Mouse (Mus musculus): Measurements from ENCODE around the gene Vmn1r231.

The Vmn1r231 gene

GRCm38 (mm10) chr17:20904991-20905390 lies at the start of gene Vmn1r231:
TSS of gene Vmn1r231 (minus strand) at chr17:20905091.
- POLR2A ChIA-PET, result no interaction called here
- CTCF ChIA-PET, result no interaction called here

GRCm38 (mm10) chr17:20946636-20947035 lies 41.7 kb upstream of the Vmn1r231 start:
- POLR2A ChIA-PET, result interaction anchor here in 2 of 4 experiments (1.0 to 2.7 kb wide), 5 partner anchors 8 to 63 kb away, joined by 3 to 62 read pairs (median 24); partner anchors contain the start of gene Zfp160 (in 2 of the 2)
- CTCF ChIA-PET, result no interaction called here

- ChIA-PET POLR2A (interaction anchor here in 2 of 4 experiments (1.4 to 2.7 kb wide), 10 partner anchors 8 to 504 kb away, joined by 6 to 62 read pairs (median 22); partner anchors contain the start of genes Zfp160 (in 2 of the 2) and Zfp51 (in 1 of the 2)), CTCF (no interaction called here)
Observed at GRCm38 (mm10) chr17:20946026-20946565, 41.2 kb upstream of the Vmn1r231 start.

GRCm38 (mm10) chr17:20944985-20945891 lies 40.3 kb upstream of the Vmn1r231 start, which contains the start of gene Ppp2r1a:
TSS of gene Ppp2r1a (plus strand) at chr17:20945311.
- ChIA-PET CTCF (interaction anchor here in 2 of 4 experiments (0.6 to 1.2 kb wide), 3 partner anchors 33 to 589 kb away, joined by 4 to 9 read pairs (median 5); no protein-coding TSS in a partner anchor), POLR2A (interaction anchor here (0.5 to 2.7 kb wide), 59 partner anchors 8 to 1402 kb away, joined by 3 to 62 read pairs (median 3); partner anchors contain the start of genes Zfp160 (in 3 of the 4), Zfp51 (in 2 of the 4), Zfp948 (in 2 of the 4) and Vmn1r226 (in 1 of the 4))

GRCm38 (mm10) chr17:20944226-20944625 lies 39.3 kb upstream of the Vmn1r231 start:
- CTCF ChIA-PET, result no interaction called here
- POLR2A ChIA-PET, result interaction anchor here in 3 of 4 experiments (0.7 to 2.7 kb wide), 31 partner anchors 9 to 789 kb away, joined by 3 to 62 read pairs (median 4); partner anchors contain the start of genes Zfp160 (in 3 of the 3), Zfp51 (in 2 of the 3), Zfp948 (in 2 of the 3) and Vmn1r232 (in 1 of the 3)

- CTCF ChIA-PET, result no interaction called here
- POLR2A ChIA-PET, result interaction anchor here in 1 of 4 experiments (1.7 kb wide), 1 partner anchor 25 kb away, joined by 4 read pairs; the partner anchor contains the start of gene Ppp2r1a
Observed at GRCm38 (mm10) chr17:20919614-20920013, 14.7 kb upstream of the Vmn1r231 start, which contains the start of gene Vmn1r232. TSS of gene Vmn1r232 (minus strand) at chr17:20919714.

GRCm38 (mm10) chr17:20840144-20840543 lies 64.7 kb downstream of the Vmn1r231 start, which contains the start of gene Vmn1r230:
TSS of gene Vmn1r230 (plus strand) at chr17:20840444.
- ChIA-PET POLR2A (no interaction called here), CTCF (no interaction called here)
